Mouse (Mus musculus) midbrain, postnatal 0 days (tissue): ENCODE results near the gene Ptges2. TPM values are rescaled to one million over a fixed set of nuclear protein-coding genes. Genes with fewer than 3 reads are reported as not detected.
A peak's percentile ranks its signal among the peaks of the same experiment; 100 is the strongest.

Experiments used
- ATAC-seq: fragments of 200-750 bp; cut with Nextera tagmentation; 2 replicates; pipeline ENCODE4 v1.8.0; 2017; ENCODE audit warnings: moderate number of reproducible peaks, mild to moderate bottlenecking, moderate TSS enrichment, moderate library complexity; ENCODE audit not compliant: low FRiP score
- DNase-seq: peaks from one replicate; pipeline ENCODE4 v3.0.0-alpha.2; 2015; ENCODE audit warnings: low spot score
- H3K27ac ChIP-seq: fragments of 300-500 bp; sonication (generic); 2 replicates; pipeline ENCODE4 v1.5.1; 2014; ENCODE audit warnings: low read depth, mild to moderate bottlenecking, low read length, mixed read lengths
- H3K27me3 ChIP-seq: fragments of 300-500 bp; sonication (generic); 2 replicates; pipeline ENCODE4 v1.6.1; 2014; ENCODE audit warnings: low read length, control low read depth, mixed read lengths; ENCODE audit not compliant: insufficient read depth
- H3K36me3 ChIP-seq: fragments of 300-500 bp; sonication (generic); 2 replicates; pipeline ENCODE4 v1.6.1; 2014; ENCODE audit warnings: low read length, control low read depth, mixed read lengths; ENCODE audit not compliant: insufficient read depth
- H3K4me1 ChIP-seq: fragments of 300-500 bp; sonication (generic); 2 replicates; pipeline ENCODE4 v1.6.1; 2014; ENCODE audit warnings: mild to moderate bottlenecking, control low read depth, antibody characterized with exemption, low read length, mixed read lengths; ENCODE audit not compliant: insufficient read depth
- H3K4me2 ChIP-seq: fragments of 300-500 bp; sonication (generic); 2 replicates; pipeline ENCODE4 v1.6.1; 2014; ENCODE audit warnings: low read depth, mild to moderate bottlenecking, low read length, mixed read lengths; ENCODE audit not compliant: poor library complexity, severe bottlenecking
- H3K4me3 ChIP-seq: fragments of 300-500 bp; sonication (generic); 2 replicates; pipeline ENCODE4 v1.5.1; 2014; ENCODE audit warnings: low read depth, mild to moderate bottlenecking, low read length, moderate library complexity
- H3K9ac ChIP-seq: fragments of 300-500 bp; sonication (generic); replicated peaks from 2 replicates; pipeline ENCODE4 v1.6.1; 2014; ENCODE audit warnings: mild to moderate bottlenecking, low read length, moderate library complexity, mixed read lengths; ENCODE audit not compliant: poor library complexity, severe bottlenecking
- H3K9me3 ChIP-seq: fragments of 300-500 bp; sonication (generic); 2 replicates; pipeline ENCODE4 v1.6.1; 2016; ENCODE audit warnings: low read length, control low read depth
- CTCF ChIP-seq: IDR thresholded peaks from 2 replicates; pipeline ENCODE4 v1.5.1; 2016; ENCODE audit warnings: antibody characterized with exemption, mild to moderate bottlenecking
- WGBS: fragments of 180-500 bp; shearing (Covaris S2); extraction: QIAGEN DNeasy Blood & Tissue Kit; methylation state at CpG from one replicate; pipeline ENCODE4 v1.1.7; 2014; 5-methylcytosine and 5-hydroxymethylcytosine counted together
- polyA plus RNA-seq: library from polyadenylated mRNA; unstranded; fragments of >200 nt; fragmentation: Nextera tagmentation; extraction: Ambion mirVana; gene quantifications from 2 replicates; pipeline ENCODE4 v1.2.1, GENCODE M21; 2015
- total RNA-seq: library from RNA; depleted of rRNA; stranded (reverse); fragments of >200 nt; gene quantifications from 2 replicates; pipeline ENCODE4 v1.2.3, GENCODE M21; 2014

Ptges2 gene
- total and polyA plus RNA-seq, 2 experiments from 2014 or later: 41.1 to 56.2 TPM

GRCm38 (mm10) chr2:32363376-32364106, 32.2 kb upstream of the Ptges2 start:
- peak; percentile 11 for ATAC-seq

GRCm38 (mm10) chr2:32364121-32364520, 31.6 kb upstream of the Ptges2 start:
- WGBS: 87% methylated on average over 8 of the region's 8 CpGs
- no peaks in the 10 kb centered on the region for H3K9me3 ChIP-seq
- DNase-seq: no peak
- no peaks in the 10 kb centered on the region for H3K27me3 ChIP-seq
- TF ChIP-seq CTCF: no peak
- no peak for ATAC-seq
- no peak overlapping the region for H3K27ac ChIP-seq
- peak overlapping the region; percentile 67 for H3K4me3 ChIP-seq
- H3K36me3 ChIP-seq: peaks cover 16% of the 10 kb centered on the region
- H3K4me1 ChIP-seq: peaks cover 10% of the 10 kb centered on the region; the same call in 1 of the 2 replicates
- peak overlapping the region; percentile 70 for H3K4me2 ChIP-seq
- peak overlapping the region; percentile 81 for H3K9ac ChIP-seq

More at GRCm38 (mm10) chr2:32363376-32364106, 32.2 kb upstream of the Ptges2 start:
- Histone ChIP-seq H3K4me2 (peak overlapping the region; percentile 70), H3K36me3 (peaks cover 15% of the 10 kb centered on the region; the same call in 1 of the 2 replicates), H3K9ac (peak overlapping the region; percentile 81), H3K4me3 (peak overlapping the region; percentile 67), H3K27ac (peak overlapping the region; percentile 82), H3K4me1 (peaks cover 10% of the 10 kb centered on the region; the same call in 1 of the 2 replicates), H3K27me3 (no peaks in the 10 kb centered on the region), H3K9me3 (no peaks in the 10 kb centered on the region)
- WGBS: 9% methylated on average over 19 of the region's 19 CpGs
- DNase-seq: peak; percentile 54
- TF ChIP-seq CTCF: no peak

GRCm38 (mm10) chr2:32367315-32367714, 28.4 kb upstream of the Ptges2 start:
- Histone ChIP-seq H3K27ac (no peak overlapping the region), H3K9me3 (no peaks in the 10 kb centered on the region), H3K4me2 (no peak overlapping the region), H3K36me3 (peaks cover 43% of the 10 kb centered on the region), H3K27me3 (no peaks in the 10 kb centered on the region), H3K4me3 (no peak overlapping the region), H3K9ac (no peak overlapping the region), H3K4me1 (peaks cover 4% of the 10 kb centered on the region; the same call in 1 of the 2 replicates)
- DNase-seq (no peak), ATAC-seq (no peak)
- TF ChIP-seq CTCF: no peak
- WGBS: 96% methylated on average over 5 of the region's 5 CpGs

GRCm38 (mm10) chr2:32374191-32374590, 21.5 kb upstream of the Ptges2 start:
- no peaks in the 10 kb centered on the region for H3K27me3 ChIP-seq
- peaks cover 83% of the 10 kb centered on the region for H3K36me3 ChIP-seq
- H3K9me3 ChIP-seq: no peaks in the 10 kb centered on the region
- H3K27ac ChIP-seq: no peak overlapping the region
- no peak for DNase-seq
- no peak for TF ChIP-seq CTCF
- ATAC-seq: no peak
- WGBS: 93% methylated on average over 10 of the region's 10 CpGs
- H3K4me3 ChIP-seq: no peak overlapping the region
- H3K9ac ChIP-seq: no peak overlapping the region
- H3K4me2 ChIP-seq: no peak overlapping the region
- H3K4me1 ChIP-seq: no peaks in the 10 kb centered on the region

- ATAC-seq (no peak), DNase-seq (no peak)
- Histone ChIP-seq H3K4me2 (no peak overlapping the region), H3K9me3 (no peaks in the 10 kb centered on the region), H3K27ac (no peak overlapping the region), H3K36me3 (peaks cover 80% of the 10 kb centered on the region), H3K4me3 (no peak overlapping the region), H3K4me1 (no peaks in the 10 kb centered on the region), H3K27me3 (no peaks in the 10 kb centered on the region), H3K9ac (no peak overlapping the region)
- WGBS: 92% methylated on average over 13 of the region's 13 CpGs
- no peak for TF ChIP-seq CTCF
Observed at GRCm38 (mm10) chr2:32375317-32375940, 20.3 kb upstream of the Ptges2 start.

- no peak for DNase-seq
- no peak for ATAC-seq
- WGBS: 96% methylated on average over 10 of the region's 10 CpGs
- TF ChIP-seq CTCF: no peak
- H3K4me2 ChIP-seq: no peak overlapping the region
- H3K27ac ChIP-seq: no peak overlapping the region
- no peaks in the 10 kb centered on the region for H3K9me3 ChIP-seq
- no peaks in the 10 kb centered on the region for H3K27me3 ChIP-seq
- peaks cover 4% of the 10 kb centered on the region; the same call in 1 of the 2 replicates for H3K4me1 ChIP-seq
- H3K4me3 ChIP-seq: no peak overlapping the region
- peaks cover 65% of the 10 kb centered on the region for H3K36me3 ChIP-seq
- no peak overlapping the region for H3K9ac ChIP-seq
Observed at GRCm38 (mm10) chr2:32376963-32377362, 18.7 kb upstream of the Ptges2 start.
